Mouse (Mus musculus) stomach, postnatal 0 days (tissue): ENCODE data around the gene Ahcy.

Source experiments
- CTCF ChIP-seq: IDR thresholded peaks from 2 replicates; pipeline ENCODE4 v1.5.1; 2016; ENCODE audit warnings: antibody characterized with exemption, low read depth, mild to moderate bottlenecking, moderate library complexity
- EP300 ChIP-seq: optimal IDR thresholded peaks from 2 replicates; pipeline ENCODE3; 2016; ENCODE audit warnings: antibody characterized with exemption

DNA sequence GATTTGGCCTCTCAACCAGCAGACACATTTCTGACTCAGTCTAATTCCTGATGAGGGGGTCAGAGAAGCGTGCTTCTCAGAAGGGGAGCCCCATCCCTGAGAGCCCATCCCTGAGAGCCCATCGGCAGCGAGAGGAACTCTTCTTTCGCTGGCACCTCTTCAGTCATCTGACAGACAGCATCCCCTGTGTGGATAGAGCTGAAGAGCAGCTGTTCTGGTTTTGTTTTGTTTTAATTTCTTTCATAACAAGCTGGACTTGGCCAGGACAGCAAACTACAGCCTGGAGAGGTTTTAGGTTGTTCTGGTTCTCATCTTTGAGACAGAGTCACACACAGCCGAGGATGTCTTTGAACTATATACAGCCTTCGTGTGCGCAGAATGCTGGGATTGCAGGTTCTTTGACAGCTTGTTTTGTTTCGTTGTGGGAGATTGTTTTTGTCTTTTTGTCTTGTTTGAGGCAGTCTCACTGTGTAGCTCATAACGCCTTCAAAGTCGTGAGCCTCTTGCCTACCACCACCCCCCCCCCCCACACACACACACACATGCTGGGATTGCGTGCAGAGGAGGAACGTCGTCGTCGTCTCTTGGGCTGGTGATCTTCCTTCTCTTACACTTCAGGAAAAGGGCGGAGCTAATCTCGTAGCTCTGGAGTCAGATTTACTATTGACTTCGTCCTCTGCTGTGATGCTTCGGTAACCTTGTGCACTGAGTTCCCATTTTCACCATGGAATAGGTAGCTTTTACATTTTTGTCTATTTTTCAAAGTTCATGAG lies 41.2 kb downstream of the Ahcy start:
- no peak for TF ChIP-seq CTCF
- no peak for TF ChIP-seq EP300
